In the genomic region with DNA sequence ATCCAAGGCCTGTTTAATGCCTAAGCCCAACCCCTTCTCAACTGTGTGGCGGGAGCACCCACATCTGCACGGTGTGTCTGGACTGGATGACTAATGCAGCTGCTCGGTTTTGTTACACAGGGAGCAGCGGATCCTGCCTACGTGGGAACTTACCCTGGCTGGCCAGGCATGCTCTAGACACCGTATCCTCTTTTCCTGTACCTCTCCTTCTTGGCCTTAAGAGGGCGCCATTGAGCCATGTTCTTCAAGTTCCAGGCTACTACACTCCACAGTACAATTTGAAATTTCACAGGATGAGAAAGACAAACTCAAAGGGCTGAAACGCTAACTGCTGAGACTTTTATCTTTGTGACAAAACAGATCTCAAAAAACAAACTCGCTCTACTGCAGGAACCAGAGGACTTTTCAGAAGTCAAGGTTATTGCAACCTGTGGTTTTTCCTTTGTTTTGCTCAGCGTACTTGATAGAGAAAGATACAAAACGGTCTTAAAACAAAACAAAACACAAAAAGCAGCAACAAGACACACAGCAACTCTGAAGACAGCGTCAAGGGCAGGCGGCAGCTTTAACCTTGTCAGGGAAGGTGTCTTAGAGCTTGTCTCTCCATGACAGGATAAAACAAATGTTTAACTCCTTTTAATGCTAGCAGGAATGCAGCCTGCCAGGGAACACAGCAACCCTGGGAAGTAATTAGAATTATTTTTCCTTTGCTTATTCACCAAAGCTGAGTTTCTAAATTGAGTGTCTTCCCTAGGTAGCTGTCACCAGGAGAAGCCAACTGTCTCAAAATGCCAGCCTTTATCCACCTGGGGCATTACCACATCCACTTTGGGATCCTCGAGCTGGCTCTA, we compare ENCODE assay signal across 8 mouse cellular contexts. TPM values are rescaled to one million over a fixed set of nuclear protein-coding genes. Genes with fewer than 3 reads are reported as not detected.
A peak's percentile ranks its signal among the peaks of the same experiment; 100 is the strongest.
DNase-seq lines count a peak whose midpoint lies in the region; ATAC-seq and TF ChIP-seq lines count a peak whose summit lies in the region.

No protein-coding gene starts in this region.

- ATAC-seq in G1E (ENCODE audit: extremely low read depth, insufficient number of reproducible peaks, low FRiP score, poor library complexity, severe bottlenecking): peak; percentile 8; the same call in 1 of the 2 replicates
- ATAC-seq in cerebellum, adult (ENCODE audit: insufficient number of reproducible peaks, low FRiP score, low TSS enrichment): peak; percentile 42; the same call in 1 of the 2 replicates
- ATAC-seq in forebrain, embryonic 13.5 days: peak; percentile 70
- ATAC-seq in liver, embryonic 13.5 days (ENCODE audit: low read depth): peak; percentile 87

- 0 out of 2 replicates have a peak overlapping the region, but pooled peaks have one; percentile 4 for H3K4me2 ChIP-seq in forebrain, embryonic 13.5 days
- no peak overlapping the region for H3K4me2 ChIP-seq in liver, embryonic 13.5 days

- H3K27ac ChIP-seq in forebrain, embryonic 13.5 days: no peak overlapping the region
- H3K27ac ChIP-seq in liver, embryonic 13.5 days: no peak overlapping the region

- H3K27me3 ChIP-seq in G1E (ENCODE audit: insufficient read depth, low read length): 0 out of 2 replicates have a peak, but pooled peaks cover 8% of the 10 kb centered on the region
- H3K27me3 ChIP-seq in forebrain, embryonic 13.5 days: peaks cover 49% of the 10 kb centered on the region
- peaks cover 6% of the 10 kb centered on the region; the same call in 1 of the 2 replicates for H3K27me3 ChIP-seq in liver, embryonic 13.5 days

- TF ChIP-seq CTCF in G1E (IDR thresholded peaks at IDR 0.05; ENCODE audit: low read depth, low read length): 0 out of 2 replicates have a peak, but pooled peaks have one; percentile 36

- H3K4me3 ChIP-seq in G1E (ENCODE audit: low read depth, low read length): no peak overlapping the region
- no peak overlapping the region for H3K4me3 ChIP-seq in forebrain, embryonic 13.5 days
- no peak overlapping the region for H3K4me3 ChIP-seq in liver, embryonic 13.5 days (replicated peaks)

- peaks cover 4% of the 10 kb centered on the region for H3K9me3 ChIP-seq in G1E (replicated peaks)
- no peaks in the 10 kb centered on the region for H3K9me3 ChIP-seq in forebrain, embryonic 13.5 days (replicated peaks)
- H3K9me3 ChIP-seq in liver, embryonic 13.5 days (replicated peaks): no peaks in the 10 kb centered on the region

- peak; percentile 2 for DNase-seq in G1E (ENCODE audit: low spot score)
- peak; percentile 86 to 88 for DNase-seq in heart, postnatal 10 days
- DNase-seq in kidney, postnatal 36 days: peak; percentile 76 to 88
- DNase-seq in liver, embryonic 13.5 days: peak; percentile 41
- DNase-seq in natural killer cell, adult 2 months (ENCODE audit: low spot score in 2 of 2): peak; percentile 79 to 83
- peak; percentile 67 for DNase-seq in telencephalon, adult 2 months (ENCODE audit: low read depth, low spot score)

- H3K9ac ChIP-seq in forebrain, embryonic 13.5 days: no peak overlapping the region
- no peak overlapping the region for H3K9ac ChIP-seq in liver, embryonic 13.5 days

- H3K36me3 ChIP-seq in G1E (replicated peaks): no peaks in the 10 kb centered on the region
- no peaks in the 10 kb centered on the region for H3K36me3 ChIP-seq in forebrain, embryonic 13.5 days (ENCODE audit: poor library complexity, severe bottlenecking)
- H3K36me3 ChIP-seq in liver, embryonic 13.5 days: no peaks in the 10 kb centered on the region

- H3K4me1 ChIP-seq in G1E (ENCODE audit: insufficient read depth, low read depth, low read length): no peaks in the 10 kb centered on the region
- peaks cover 7% of the 10 kb centered on the region for H3K4me1 ChIP-seq in forebrain, embryonic 13.5 days
- no peaks in the 10 kb centered on the region; the same call in none of the 2 replicates for H3K4me1 ChIP-seq in liver, embryonic 13.5 days (replicated peaks)

- intact Hi-C loops in heart, postnatal 10 days (cut with DNase I): loop anchor here (1.0 to 10.0 kb wide), 6 partner anchors 77 to 655 kb away; no protein-coding TSS in a partner anchor

- 6% methylated on average over 14 of the region's 14 CpGs for WGBS in forebrain, embryonic 13.5 days
- 14% methylated on average over 14 of the region's 14 CpGs for WGBS in liver, embryonic 13.5 days (ENCODE audit: insufficient replicate concordance)

RNA-seq across cellular contexts. Expression of gene Ets1, which starts 44.1 kb away (rescaled TPM):
- total RNA-seq in G1E (2014; fragmentation: Nextera tagmentation): not detected in 2 replicates
- 0.05 and 0.17 TPM in 2 replicates for total RNA-seq in G1E (2017)
- polyA plus RNA-seq in G1E (2012): not detected in 2 replicates
- polyA plus RNA-seq in forebrain, embryonic 13.5 days (2015; fragmentation: Nextera tagmentation; extraction: Ambion mirVana): 16.0 and 16.7 TPM in 2 replicates
- total RNA-seq in heart, postnatal 10 days (2021): 100 to 1,000 TPM; 119 to 154 TPM
- 12.5 and 15.7 TPM in 2 replicates for polyA plus RNA-seq in liver, embryonic 13.5 days (2015; fragmentation: Nextera tagmentation; extraction: Ambion mirVana)

RNA-seq across cellular contexts. Expression of gene Fli1, which starts 49.3 kb away (rescaled TPM):
- 4.9 and 5.8 TPM in 2 replicates for total RNA-seq in G1E (2014; fragmentation: Nextera tagmentation)
- 24.2 and 27.0 TPM in 2 replicates for total RNA-seq in G1E (2017)
- 2.5 and 3.4 TPM in 2 replicates for polyA plus RNA-seq in G1E (2012)
- 7.0 TPM in 2 replicates for polyA plus RNA-seq in forebrain, embryonic 13.5 days (2015; fragmentation: Nextera tagmentation; extraction: Ambion mirVana)
- total RNA-seq in heart, postnatal 10 days (2021): 10 to 100 TPM; 41.1 to 47.5 TPM
- 9.1 and 13.2 TPM in 2 replicates for polyA plus RNA-seq in liver, embryonic 13.5 days (2015; fragmentation: Nextera tagmentation; extraction: Ambion mirVana)

Comparison
In these comparisons a context has a peak if more than half of its experiments do, and no peak if none do; other contexts are left out.
1. ATAC-seq: peak in every context shown above with its lines; median percentile 87 in liver, embryonic 13.5 days; 70 in forebrain, embryonic 13.5 days; 42 in cerebellum, adult; 8 in G1E.
2. DNase-seq: peak in every context shown above with its lines; median percentile 87 in heart, postnatal 10 days; 82 in kidney, postnatal 36 days; 81 in natural killer cell, adult 2 months; 67 in telencephalon, adult 2 months; 41 in liver, embryonic 13.5 days; 2 in G1E.
3. RNA of gene Ets1, which starts 44.1 kb away (polyA plus RNA-seq): 16.0 to 16.7 TPM in forebrain, embryonic 13.5 days and 12.5 to 15.7 TPM in liver, embryonic 13.5 days; not detected in G1E; every median in the first group is over 10 times any median in the second.